Mouse (Mus musculus) liver, embryonic 15.5 days (tissue): Measurements from ENCODE around the gene Fut9. TPM values are rescaled to one million over a fixed set of nuclear protein-coding genes. Genes with fewer than 3 reads are reported as not detected.
A peak's percentile ranks its signal among the peaks of the same experiment; 100 is the strongest.

Experiments used
- ATAC-seq: fragments of 200-750 bp; cut with Nextera tagmentation; 2 replicates; pipeline ENCODE4 v1.8.0; 2017; ENCODE audit warnings: moderate number of reproducible peaks, mild to moderate bottlenecking, moderate library complexity; ENCODE audit not compliant: insufficient read depth
- H3K27ac ChIP-seq: fragments of 300-500 bp; sonication (generic); replicated peaks from 2 replicates; pipeline ENCODE4 v1.5.1; 2015; ENCODE audit warnings: mild to moderate bottlenecking, inconsistent platforms
- H3K27me3 ChIP-seq: fragments of 300-500 bp; sonication (generic); 2 replicates; pipeline ENCODE4 v1.6.1; 2015; ENCODE audit warnings: mild to moderate bottlenecking, inconsistent platforms
- H3K36me3 ChIP-seq: fragments of 300-500 bp; sonication (generic); replicated peaks from 2 replicates; pipeline ENCODE4 v1.6.1; 2015; ENCODE audit warnings: moderate library complexity, mild to moderate bottlenecking, inconsistent platforms
- H3K4me1 ChIP-seq: fragments of 300-500 bp; sonication (generic); replicated peaks from 2 replicates; pipeline ENCODE4 v1.6.1; 2015; ENCODE audit warnings: inconsistent platforms
- H3K4me2 ChIP-seq: fragments of 300-500 bp; sonication (generic); 2 replicates; pipeline ENCODE4 v1.6.1; 2015; ENCODE audit warnings: moderate library complexity, mild to moderate bottlenecking, inconsistent platforms
- H3K4me3 ChIP-seq: fragments of 300-500 bp; sonication (generic); replicated peaks from 2 replicates; pipeline ENCODE4 v1.5.1; 2015; ENCODE audit warnings: mild to moderate bottlenecking, inconsistent platforms
- H3K9ac ChIP-seq: fragments of 300-500 bp; sonication (generic); 2 replicates; pipeline ENCODE4 v1.6.1; 2015; ENCODE audit warnings: moderate library complexity, mild to moderate bottlenecking, inconsistent platforms
- H3K9me3 ChIP-seq: fragments of 300-500 bp; sonication (generic); replicated peaks from 2 replicates; pipeline ENCODE4 v1.6.1; 2016; ENCODE audit warnings: inconsistent platforms
- WGBS: fragments of 180-500 bp; shearing (Covaris S2); methylation state at CpG from one replicate; pipeline ENCODE4 v1.1.7; 2015; ENCODE audit warnings: mixed read lengths; ENCODE audit not compliant: insufficient replicate concordance; 5-methylcytosine and 5-hydroxymethylcytosine counted together
- polyA plus RNA-seq: library from polyadenylated mRNA; unstranded; fragments of >200 nt; fragmentation: Nextera tagmentation; extraction: Ambion mirVana; gene quantifications from 2 replicates; pipeline ENCODE4 v1.2.1, GENCODE M21; 2015

The Fut9 gene
- polyA plus RNA-seq = 0.01 TPM in 1 of 2 replicates, not detected in the other

- no peak within 1 kb of the TSS for H3K4me3 ChIP-seq
- ATAC-seq = no peak
- WGBS = 3% methylated on average over 49 of the region's 52 CpGs
Observed at GRCm38 (mm10) chr4:25799476-25800283, at the start of gene Fut9. TSS of gene Fut9 (minus strand) at chr4:25800244.

GRCm38 (mm10) chr4:25815783-25816182, 15.7 kb upstream of the Fut9 start:
- ATAC-seq = no peak
- 83% methylated on average over 7 of the region's 7 CpGs for WGBS
- Histone ChIP-seq H3K9me3 (no peaks in the 10 kb centered on the region), H3K4me1 (no peaks in the 10 kb centered on the region), H3K4me2 (no peak overlapping the region), H3K36me3 (no peaks in the 10 kb centered on the region), H3K27me3 (no peaks in the 10 kb centered on the region), H3K27ac (no peak overlapping the region), H3K9ac (no peak overlapping the region), H3K4me3 (no peak overlapping the region)

More at GRCm38 (mm10) chr4:25799476-25800283, at the start of gene Fut9:
- Histone ChIP-seq H3K4me1 (no peaks in the 10 kb centered on the region), H3K4me2 (peak within 1 kb of the TSS; percentile 16; the same call in 1 of the 2 replicates), H3K36me3 (no peaks in the 10 kb centered on the region), H3K27ac (no peak within 1 kb of the TSS), H3K9me3 (no peaks in the 10 kb centered on the region), H3K27me3 (peaks cover 17% of the 10 kb centered on the region), H3K9ac (no peak within 1 kb of the TSS)

- Histone ChIP-seq H3K27me3 (no peaks in the 10 kb centered on the region), H3K4me3 (no peak overlapping the region), H3K4me2 (no peak overlapping the region), H3K9me3 (no peaks in the 10 kb centered on the region), H3K9ac (no peak overlapping the region), H3K27ac (no peak overlapping the region), H3K36me3 (no peaks in the 10 kb centered on the region), H3K4me1 (no peaks in the 10 kb centered on the region)
- ATAC-seq = no peak
- 47% methylated on average over 1 of the region's 1 CpGs for WGBS
Observed at GRCm38 (mm10) chr4:25813340-25813739, 13.3 kb upstream of the Fut9 start.

- no peak overlapping the region for H3K4me2 ChIP-seq
Observed at GRCm38 (mm10) chr4:25810058-25810457, 10.0 kb upstream of the Fut9 start.

GRCm38 (mm10) chr4:25801751-25802150, 1.7 kb upstream of the Fut9 start:
- Histone ChIP-seq H3K4me1 (no peaks in the 10 kb centered on the region), H3K9ac (no peak overlapping the region), H3K4me2 (no peak overlapping the region), H3K27ac (no peak overlapping the region), H3K9me3 (no peaks in the 10 kb centered on the region), H3K36me3 (no peaks in the 10 kb centered on the region), H3K27me3 (peaks cover 17% of the 10 kb centered on the region), H3K4me3 (no peak overlapping the region)
- no peak for ATAC-seq
- WGBS = 60% methylated on average over 2 of the region's 2 CpGs

More at GRCm38 (mm10) chr4:25810058-25810457, 10.0 kb upstream of the Fut9 start:
- no peak for ATAC-seq
- H3K27ac ChIP-seq = no peak overlapping the region
- no peak overlapping the region for H3K4me3 ChIP-seq
- WGBS = 48% methylated on average over 1 of the region's 1 CpGs
- no peaks in the 10 kb centered on the region for H3K4me1 ChIP-seq
- no peak overlapping the region for H3K9ac ChIP-seq
- H3K27me3 ChIP-seq = no peaks in the 10 kb centered on the region
- H3K36me3 ChIP-seq = no peaks in the 10 kb centered on the region
- no peaks in the 10 kb centered on the region for H3K9me3 ChIP-seq

GRCm38 (mm10) chr4:25800284-25800616, 206 bp upstream of the Fut9 start:
- Histone ChIP-seq H3K4me3 (no peak overlapping the region), H3K9me3 (no peaks in the 10 kb centered on the region), H3K4me1 (no peaks in the 10 kb centered on the region), H3K4me2 (peak overlapping the region; percentile 16; the same call in 1 of the 2 replicates), H3K36me3 (no peaks in the 10 kb centered on the region), H3K9ac (no peak overlapping the region), H3K27ac (no peak overlapping the region), H3K27me3 (peaks cover 17% of the 10 kb centered on the region)
- ATAC-seq = no peak
- WGBS = 5% methylated on average over 5 of the region's 5 CpGs

- H3K4me3 ChIP-seq = no peak overlapping the region
- H3K4me1 ChIP-seq = no peaks in the 10 kb centered on the region
- H3K27ac ChIP-seq = no peak overlapping the region
- peak overlapping the region; percentile 16; the same call in 1 of the 2 replicates for H3K4me2 ChIP-seq
- H3K36me3 ChIP-seq = no peaks in the 10 kb centered on the region
- H3K9ac ChIP-seq = no peak overlapping the region
- H3K9me3 ChIP-seq = no peaks in the 10 kb centered on the region
- WGBS = 4% methylated on average over 7 of the region's 7 CpGs
- no peak for ATAC-seq
- H3K27me3 ChIP-seq = peaks cover 17% of the 10 kb centered on the region
Observed at GRCm38 (mm10) chr4:25799051-25799475, 981 bp downstream of the Fut9 start.

- no peaks in the 10 kb centered on the region for H3K9me3 ChIP-seq
- no peak overlapping the region for H3K27ac ChIP-seq
- no peaks in the 10 kb centered on the region for H3K4me1 ChIP-seq
- no peak overlapping the region for H3K9ac ChIP-seq
- H3K27me3 ChIP-seq = peaks cover 17% of the 10 kb centered on the region
- 11% methylated on average over 10 of the region's 10 CpGs for WGBS
- ATAC-seq = no peak
- H3K4me3 ChIP-seq = no peak overlapping the region
- no peak overlapping the region for H3K4me2 ChIP-seq
- no peaks in the 10 kb centered on the region for H3K36me3 ChIP-seq
Observed at GRCm38 (mm10) chr4:25798412-25798811, 1.6 kb downstream of the Fut9 start.

GRCm38 (mm10) chr4:25796149-25796548, 3.9 kb downstream of the Fut9 start:
- Histone ChIP-seq H3K36me3 (no peaks in the 10 kb centered on the region), H3K9ac (no peak overlapping the region), H3K4me2 (no peak overlapping the region), H3K4me1 (no peaks in the 10 kb centered on the region), H3K4me3 (no peak overlapping the region), H3K27me3 (peaks cover 17% of the 10 kb centered on the region), H3K9me3 (no peaks in the 10 kb centered on the region), H3K27ac (no peak overlapping the region)
- no peak for ATAC-seq
- 32% methylated on average over 3 of the region's 3 CpGs for WGBS

GRCm38 (mm10) chr4:25785276-25785675, 14.8 kb downstream of the Fut9 start:
- H3K4me3 ChIP-seq = no peak overlapping the region
- H3K27me3 ChIP-seq = no peaks in the 10 kb centered on the region
- H3K4me1 ChIP-seq = no peaks in the 10 kb centered on the region
- H3K4me2 ChIP-seq = no peak overlapping the region
- no peaks in the 10 kb centered on the region for H3K9me3 ChIP-seq
- no peak overlapping the region for H3K9ac ChIP-seq
- H3K27ac ChIP-seq = no peak overlapping the region
- no peaks in the 10 kb centered on the region for H3K36me3 ChIP-seq
- ATAC-seq = no peak
- 74% methylated on average over 4 of the region's 4 CpGs for WGBS

GRCm38 (mm10) chr4:25768657-25769056, 31.4 kb downstream of the Fut9 start:
- H3K4me2 ChIP-seq = no peak overlapping the region
- H3K27me3 ChIP-seq = no peaks in the 10 kb centered on the region
- H3K27ac ChIP-seq = no peak overlapping the region
- no peaks in the 10 kb centered on the region for H3K4me1 ChIP-seq
- H3K9ac ChIP-seq = no peak overlapping the region
- no peaks in the 10 kb centered on the region for H3K36me3 ChIP-seq
- WGBS = 61% methylated on average over 3 of the region's 3 CpGs
- no peak for ATAC-seq
- H3K9me3 ChIP-seq = no peaks in the 10 kb centered on the region
- no peak overlapping the region for H3K4me3 ChIP-seq

- H3K27ac ChIP-seq = no peak overlapping the region
- no peak for ATAC-seq
- no peak overlapping the region for H3K4me2 ChIP-seq
- no peaks in the 10 kb centered on the region for H3K27me3 ChIP-seq
- no peaks in the 10 kb centered on the region for H3K4me1 ChIP-seq
- no peak overlapping the region for H3K4me3 ChIP-seq
- no peaks in the 10 kb centered on the region for H3K9me3 ChIP-seq
- no peaks in the 10 kb centered on the region for H3K36me3 ChIP-seq
- H3K9ac ChIP-seq = no peak overlapping the region
Observed at GRCm38 (mm10) chr4:25763091-25763490, 37.0 kb downstream of the Fut9 start.
